Mouse (Mus musculus) cerebellum, adult 2 months (tissue): ENCODE measurements around the gene Tmem37.

Experiments
- CTCF ChIP-seq: fragments of 200-500 bp; IDR thresholded peaks from 2 replicates; pipeline ENCODE4 v1.5.1; 2011; ENCODE audit warnings: low read depth, mild to moderate bottlenecking, control low read depth, low read length, moderate library complexity, borderline replicate concordance; ENCODE audit not compliant: insufficient read depth
- POLR2A ChIP-seq: fragments of 200-500 bp; IDR thresholded peaks from 2 replicates; pipeline ENCODE4 v1.6.1; 2011; ENCODE audit warnings: low read length, control low read depth, borderline replicate concordance; ENCODE audit not compliant: insufficient read depth

DNA sequence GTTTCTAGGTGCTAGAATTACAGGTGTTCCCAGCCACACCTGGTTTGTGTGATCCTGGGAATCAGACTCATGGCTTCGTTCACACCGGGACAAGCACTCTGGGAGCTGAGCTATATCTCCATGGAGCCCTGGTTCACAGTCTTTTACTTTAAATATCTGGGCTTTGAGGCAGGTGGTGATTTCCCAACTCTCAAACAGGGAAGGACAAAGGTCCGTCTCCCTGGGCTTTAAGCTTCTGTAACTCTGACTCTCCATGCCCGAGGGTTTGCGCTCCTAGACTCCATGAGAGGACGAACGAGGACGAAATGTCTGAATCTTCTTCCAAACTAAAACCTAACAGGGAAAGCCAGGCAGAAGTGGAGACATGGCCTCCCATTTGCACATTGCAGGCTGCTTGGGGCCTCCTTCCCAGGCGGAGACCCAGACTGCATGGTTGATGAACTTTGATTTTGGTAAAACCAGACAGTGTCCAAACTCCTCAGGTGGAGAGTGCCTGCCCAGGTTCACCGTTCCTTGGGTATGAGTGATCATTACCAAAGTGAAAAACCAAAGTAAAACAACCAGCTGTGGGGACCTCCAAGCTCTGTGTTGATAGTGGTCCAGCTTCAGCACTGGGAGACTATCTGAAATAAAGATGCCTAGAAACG, 9.7 kb downstream of the Tmem37 start:
- TF ChIP-seq CTCF, result no peak
- no peak for TF ChIP-seq POLR2A
